Mouse (Mus musculus) ES-Bruce4 (cell line): Measurements from ENCODE around the gene Wdr24.

Experiments
- CTCF ChIP-seq: IDR thresholded peaks from one replicate; pipeline ENCODE4 v1.8.1; 2011; ENCODE audit warnings: low read depth, low read length
- EP300 ChIP-seq: IDR thresholded peaks from 2 replicates; pipeline ENCODE4 v1.6.1; 2011; ENCODE audit warnings: low read depth, low read length; ENCODE audit not compliant: insufficient read depth
- POLR2A ChIP-seq: IDR thresholded peaks from one replicate; pipeline ENCODE4 v1.8.1; 2011; ENCODE audit warnings: low read length; ENCODE audit not compliant: insufficient read depth

DNA sequence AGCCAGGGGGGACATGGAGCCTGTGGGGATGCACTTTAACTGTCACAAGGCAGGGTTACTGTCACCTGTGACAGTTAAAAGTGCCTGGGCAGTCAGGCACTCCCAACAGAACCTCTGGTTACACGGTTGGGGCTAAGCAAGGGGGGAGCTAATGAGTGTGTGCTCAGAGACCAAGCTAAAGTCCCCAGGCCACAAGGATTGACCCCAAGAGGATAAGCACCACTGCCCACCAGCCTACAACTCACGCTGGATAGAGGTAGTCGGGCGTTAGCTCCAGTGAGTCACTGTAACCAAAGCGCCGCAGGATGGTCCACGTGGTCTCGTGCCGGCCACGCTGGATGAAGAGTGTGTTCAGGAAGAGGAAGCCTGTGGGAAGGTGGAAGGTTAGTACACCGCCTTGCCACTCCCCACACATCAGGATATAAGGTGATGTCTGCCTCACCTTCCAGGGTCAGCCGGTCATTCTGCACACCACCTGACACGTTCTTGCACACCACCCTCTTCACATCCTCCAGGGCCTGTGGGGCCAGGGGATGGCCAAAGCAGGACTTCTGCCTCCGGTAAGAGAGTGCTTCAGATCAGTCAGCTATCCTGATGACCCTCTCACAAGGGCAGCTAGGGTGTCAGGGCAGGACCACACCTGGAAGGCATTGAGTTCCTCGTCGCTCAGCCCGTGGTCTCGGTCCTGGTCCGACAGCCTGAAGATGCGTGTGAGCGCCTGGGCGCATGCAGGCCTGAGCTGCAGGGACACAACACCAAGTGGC is 17.9 kb downstream of the Wdr24 start, which contains the start of gene Gm20683:
- TF ChIP-seq POLR2A = no peak
- TF ChIP-seq CTCF = no peak
- TF ChIP-seq EP300 = no peak
